ENCODE assay signal across 17 mouse cellular contexts in genomic region chr10:77333518-77333917, GRCm38 (mm10).
DNase-seq lines count a peak whose midpoint lies in the region; ATAC-seq and TF ChIP-seq lines count a peak whose summit lies in the region.
"Had no signal": no experiment of that assay in that cellular context is flagged by ENCODE, and none has a peak within 500 bp of the region (broad histone marks: within the 10 kb centered on the region; RNA-seq: fewer than 3 reads in every experiment).

No protein-coding gene starts in this region.

- TF ChIP-seq EP300 in lung, postnatal 0 days (IDR thresholded peaks at IDR 0.05): no peak

- 77% methylated on average over 9 of the region's 9 CpGs for WGBS in heart, embryonic 10.5 days
- WGBS in lung, postnatal 0 days: 49% methylated on average over 9 of the region's 9 CpGs

- peak; percentile 45 for DNase-seq in heart, adult 11 months
- DNase-seq in heart, embryonic 10.5 days (ENCODE audit: low spot score): no peak
- peak; percentile 30 for DNase-seq in lung, postnatal 0 days (ENCODE audit: low spot score)
- no peak for DNase-seq in lung, postnatal 36 days
- peak; percentile 37 for DNase-seq in brain, adult 2 months (ENCODE audit: low read depth, low spot score)
- peak; percentile 6 to 45 for DNase-seq in kidney, postnatal 25 days
- no peak for DNase-seq in right cerebral cortex, adult 2 months (ENCODE audit: low spot score in 2 of 2)
- DNase-seq: adrenal gland, postnatal 36 days; cerebellum, adult 8-10 months; layer of hippocampus, postnatal 36 days; lung, adult 2 months; spleen, adult 18-20 months; thymus, postnatal 14 days had no signal

- no peak for TF ChIP-seq CTCF in lung, postnatal 0 days (IDR thresholded peaks at IDR 0.05)

- H3K9me3 ChIP-seq in heart, embryonic 10.5 days: no peaks in the 10 kb centered on the region
- H3K9me3 ChIP-seq in lung, postnatal 0 days (ENCODE audit: low read length): no peaks in the 10 kb centered on the region
- H3K9me3 ChIP-seq: forebrain, embryonic 13.5 days; heart, embryonic 15.5 days; hindbrain, embryonic 10.5 days; midbrain, embryonic 15.5 days had no signal

- H3K9ac ChIP-seq in lung, postnatal 0 days (replicated peaks; ENCODE audit: low read depth): no peak overlapping the region
- H3K9ac ChIP-seq: forebrain, embryonic 13.5 days; heart, embryonic 15.5 days; midbrain, embryonic 15.5 days had no signal

- H3K36me3 ChIP-seq in heart, embryonic 10.5 days: no peaks in the 10 kb centered on the region
- no peaks in the 10 kb centered on the region for H3K36me3 ChIP-seq in lung, postnatal 0 days (ENCODE audit: insufficient read depth, low read length)
- H3K36me3 ChIP-seq: heart, embryonic 15.5 days; hindbrain, embryonic 10.5 days; midbrain, embryonic 15.5 days had no signal

- H3K4me1 ChIP-seq in heart, embryonic 10.5 days: peaks cover 29% of the 10 kb centered on the region
- H3K4me1 ChIP-seq in lung, postnatal 0 days (ENCODE audit: insufficient read depth, low read depth, low read length): no peaks in the 10 kb centered on the region
- H3K4me1 ChIP-seq: heart, embryonic 15.5 days had no signal

- H3K4me2 ChIP-seq in lung, postnatal 0 days (replicated peaks; ENCODE audit: low read depth, low read length): no peak overlapping the region
- H3K4me2 ChIP-seq: forebrain, embryonic 13.5 days; heart, embryonic 15.5 days; midbrain, embryonic 15.5 days had no signal

- H3K27me3 ChIP-seq in heart, embryonic 10.5 days (ENCODE audit: insufficient read depth, poor library complexity, severe bottlenecking): no peaks in the 10 kb centered on the region
- no peaks in the 10 kb centered on the region for H3K27me3 ChIP-seq in lung, postnatal 0 days (replicated peaks; ENCODE audit: insufficient read depth, low read length)
- H3K27me3 ChIP-seq: forebrain, embryonic 13.5 days; heart, embryonic 15.5 days; midbrain, embryonic 15.5 days had no signal

- ATAC-seq in lung, postnatal 0 days: no peak
- ATAC-seq: forebrain, embryonic 13.5 days; midbrain, embryonic 15.5 days had no signal

- H3K27ac ChIP-seq in heart, embryonic 10.5 days: no peak overlapping the region
- no peak overlapping the region for H3K27ac ChIP-seq in lung, postnatal 0 days (ENCODE audit: low read length)
- H3K27ac ChIP-seq: forebrain, embryonic 13.5 days; heart, embryonic 15.5 days; hindbrain, embryonic 10.5 days; midbrain, embryonic 15.5 days had no signal

- H3K4me3 ChIP-seq in heart, embryonic 10.5 days: no peak overlapping the region
- H3K4me3 ChIP-seq in lung, postnatal 0 days (ENCODE audit: low read depth, low read length): no peak overlapping the region
- H3K4me3 ChIP-seq: forebrain, embryonic 13.5 days; heart, embryonic 15.5 days; hindbrain, embryonic 10.5 days; midbrain, embryonic 15.5 days had no signal

Comparison
In these comparisons a context has a peak if more than half of its experiments do, and no peak if none do; other contexts are left out.
1. DNase-seq: peak in heart, adult 11 months (single experiment), lung, postnatal 0 days (single experiment), brain, adult 2 months (single experiment) and kidney, postnatal 25 days (2 of 2); none in heart, embryonic 10.5 days (single experiment), lung, postnatal 36 days (single experiment) and right cerebral cortex, adult 2 months (0 of 2).